Mouse (Mus musculus) forebrain, embryonic 13.5 days (tissue): ENCODE measurements at regions not wholly inside any gene's neighbourhood (a gene's known extent, or its start where the extent isn't known, plus 50 kb on each side); places are given as distances from the start of the nearest gene placed in this dataset.

ENCODE experiments used
- ATAC-seq: fragments of 200-750 bp; cut with Nextera tagmentation; 2 replicates; pipeline ENCODE4 v1.8.0; 2017
- H3K27ac ChIP-seq: fragments of 300-500 bp; sonication (generic); 2 replicates; pipeline ENCODE4 v1.5.1; 2015; ENCODE audit warnings: inconsistent platforms, mild to moderate bottlenecking, moderate library complexity
- H3K27me3 ChIP-seq: fragments of 300-500 bp; sonication (generic); 2 replicates; pipeline ENCODE4 v1.6.1; 2015; ENCODE audit warnings: mild to moderate bottlenecking, inconsistent platforms
- H3K36me3 ChIP-seq: fragments of 300-500 bp; sonication (generic); 2 replicates; pipeline ENCODE4 v1.6.1; 2015; ENCODE audit warnings: mild to moderate bottlenecking, inconsistent platforms; ENCODE audit not compliant: poor library complexity, severe bottlenecking
- H3K4me1 ChIP-seq: fragments of 300-500 bp; sonication (generic); 2 replicates; pipeline ENCODE4 v1.6.1; 2015; ENCODE audit warnings: inconsistent platforms
- H3K4me2 ChIP-seq: fragments of 300-500 bp; sonication (generic); 2 replicates; pipeline ENCODE4 v1.6.1; 2015; ENCODE audit warnings: inconsistent platforms, mild to moderate bottlenecking, moderate library complexity
- H3K4me3 ChIP-seq: fragments of 300-500 bp; sonication (generic); 2 replicates; pipeline ENCODE4 v1.5.1; 2015; ENCODE audit warnings: mild to moderate bottlenecking, inconsistent platforms
- H3K9ac ChIP-seq: fragments of 300-500 bp; sonication (generic); 2 replicates; pipeline ENCODE4 v1.6.1; 2015; ENCODE audit warnings: mild to moderate bottlenecking, inconsistent platforms
- H3K9me3 ChIP-seq: fragments of 300-500 bp; sonication (generic); replicated peaks from 2 replicates; pipeline ENCODE4 v1.6.1; 2016; ENCODE audit warnings: inconsistent platforms
- WGBS: fragments of 180-500 bp; shearing (Covaris S2); methylation state at CpG from one replicate; pipeline ENCODE4 v1.1.7; 2015; 5-methylcytosine and 5-hydroxymethylcytosine counted together

GRCm38 (mm10) chr1:23645093-23645492, 116.5 kb upstream of the B3gat2 start:
- 85% methylated on average over 2 of the region's 2 CpGs for WGBS
- no peak overlapping the region for H3K4me2 ChIP-seq
- no peaks in the 10 kb centered on the region for H3K27me3 ChIP-seq
- H3K36me3 ChIP-seq = no peaks in the 10 kb centered on the region
- H3K27ac ChIP-seq = no peak overlapping the region
- H3K4me3 ChIP-seq = no peak overlapping the region
- H3K9me3 ChIP-seq = no peaks in the 10 kb centered on the region
- H3K9ac ChIP-seq = no peak overlapping the region
- H3K4me1 ChIP-seq = peaks cover 5% of the 10 kb centered on the region
- ATAC-seq = no peak

GRCm38 (mm10) chr1:23648875-23649506, 112.6 kb upstream of the B3gat2 start:
- Histone ChIP-seq H3K4me2 (no peak overlapping the region), H3K27me3 (no peaks in the 10 kb centered on the region), H3K9ac (no peak overlapping the region), H3K36me3 (no peaks in the 10 kb centered on the region), H3K9me3 (no peaks in the 10 kb centered on the region), H3K4me1 (peaks cover 5% of the 10 kb centered on the region), H3K27ac (no peak overlapping the region), H3K4me3 (no peak overlapping the region)
- ATAC-seq = 0 out of 2 replicates have a peak, but pooled peaks have one; percentile 30
- WGBS = 59% methylated on average over 7 of the region's 7 CpGs

- H3K4me2 ChIP-seq = no peak overlapping the region
- no peak overlapping the region for H3K9ac ChIP-seq
- no peak overlapping the region for H3K27ac ChIP-seq
- no peak for ATAC-seq
- H3K36me3 ChIP-seq = no peaks in the 10 kb centered on the region
- no peak overlapping the region for H3K4me3 ChIP-seq
- peaks cover 5% of the 10 kb centered on the region for H3K4me1 ChIP-seq
- no peaks in the 10 kb centered on the region for H3K27me3 ChIP-seq
- no peaks in the 10 kb centered on the region for H3K9me3 ChIP-seq
- WGBS = 71% methylated on average over 4 of the region's 4 CpGs
These were observed 111.7 kb upstream of the B3gat2 start for GRCm38 (mm10) chr1:23649886-23650285.

- H3K9ac ChIP-seq = no peak overlapping the region
- ATAC-seq = no peak
- H3K4me3 ChIP-seq = no peak overlapping the region
- H3K4me2 ChIP-seq = no peak overlapping the region
- no peaks in the 10 kb centered on the region for H3K9me3 ChIP-seq
- H3K27me3 ChIP-seq = no peaks in the 10 kb centered on the region
- no peak overlapping the region for H3K27ac ChIP-seq
- peaks cover 12% of the 10 kb centered on the region for H3K4me1 ChIP-seq
- 91% methylated on average over 4 of the region's 4 CpGs for WGBS
- H3K36me3 ChIP-seq = no peaks in the 10 kb centered on the region
These were observed 107.9 kb upstream of the B3gat2 start for GRCm38 (mm10) chr1:23653628-23654027.

- 86% methylated on average over 1 of the region's 1 CpGs for WGBS
- H3K4me3 ChIP-seq = no peak overlapping the region
- no peak overlapping the region for H3K27ac ChIP-seq
- no peaks in the 10 kb centered on the region for H3K27me3 ChIP-seq
- peak; percentile 55 for ATAC-seq
- H3K4me2 ChIP-seq = no peak overlapping the region
- no peak overlapping the region for H3K9ac ChIP-seq
- H3K4me1 ChIP-seq = 0 out of 2 replicates have a peak, but pooled peaks cover 7% of the 10 kb centered on the region
- no peaks in the 10 kb centered on the region for H3K36me3 ChIP-seq
- H3K9me3 ChIP-seq = no peaks in the 10 kb centered on the region
These were observed 105.8 kb upstream of the B3gat2 start for GRCm38 (mm10) chr1:23655768-23656167.

- H3K27ac ChIP-seq = no peak overlapping the region
- peak overlapping the region; percentile 33 for H3K4me2 ChIP-seq
- no peaks in the 10 kb centered on the region for H3K27me3 ChIP-seq
- peak; percentile 70 for ATAC-seq
- no peaks in the 10 kb centered on the region for H3K9me3 ChIP-seq
- H3K4me3 ChIP-seq = no peak overlapping the region
- no peaks in the 10 kb centered on the region for H3K36me3 ChIP-seq
- peak overlapping the region; percentile 34; the same call in 1 of the 2 replicates for H3K9ac ChIP-seq
- 29% methylated on average over 12 of the region's 12 CpGs for WGBS
- 0 out of 2 replicates have a peak, but pooled peaks cover 7% of the 10 kb centered on the region for H3K4me1 ChIP-seq
These were observed 105.3 kb upstream of the B3gat2 start for GRCm38 (mm10) chr1:23656302-23656701.

GRCm38 (mm10) chr1:23656718-23657117, 104.8 kb upstream of the B3gat2 start:
- H3K9me3 ChIP-seq = no peaks in the 10 kb centered on the region

GRCm38 (mm10) chr1:23670514-23670913, 91.0 kb upstream of the B3gat2 start:
- Histone ChIP-seq H3K36me3 (no peaks in the 10 kb centered on the region), H3K27me3 (no peaks in the 10 kb centered on the region), H3K27ac (no peak overlapping the region), H3K4me2 (no peak overlapping the region), H3K9me3 (no peaks in the 10 kb centered on the region), H3K4me3 (no peak overlapping the region), H3K4me1 (no peaks in the 10 kb centered on the region), H3K9ac (no peak overlapping the region)
- ATAC-seq = peak; percentile 33; the same call in 1 of the 2 replicates
- WGBS = 70% methylated on average over 4 of the region's 4 CpGs

More at GRCm38 (mm10) chr1:23656718-23657117, 104.8 kb upstream of the B3gat2 start:
- Histone ChIP-seq H3K36me3 (no peaks in the 10 kb centered on the region), H3K27ac (no peak overlapping the region), H3K4me3 (no peak overlapping the region), H3K9ac (no peak overlapping the region; the same call in 1 of the 2 replicates), H3K4me2 (peak overlapping the region; percentile 33), H3K27me3 (no peaks in the 10 kb centered on the region), H3K4me1 (0 out of 2 replicates have a peak, but pooled peaks cover 7% of the 10 kb centered on the region)
- no peak for ATAC-seq
- 63% methylated on average over 8 of the region's 8 CpGs for WGBS

- no peaks in the 10 kb centered on the region for H3K4me1 ChIP-seq
- no peaks in the 10 kb centered on the region for H3K36me3 ChIP-seq
- H3K4me2 ChIP-seq = no peak overlapping the region
- no peaks in the 10 kb centered on the region for H3K27me3 ChIP-seq
- no peaks in the 10 kb centered on the region for H3K9me3 ChIP-seq
- H3K4me3 ChIP-seq = no peak overlapping the region
- no peak overlapping the region for H3K9ac ChIP-seq
- no peak overlapping the region for H3K27ac ChIP-seq
- WGBS = 92% methylated on average over 6 of the region's 6 CpGs
- peak; percentile 24; the same call in 1 of the 2 replicates for ATAC-seq
These were observed 87.2 kb upstream of the B3gat2 start for GRCm38 (mm10) chr1:23674357-23674756.

GRCm38 (mm10) chr1:23676301-23676700, 85.3 kb upstream of the B3gat2 start:
- no peak overlapping the region for H3K9ac ChIP-seq
- H3K9me3 ChIP-seq = no peaks in the 10 kb centered on the region
- H3K4me2 ChIP-seq = no peak overlapping the region
- ATAC-seq = no peak
- H3K4me1 ChIP-seq = no peaks in the 10 kb centered on the region
- H3K27ac ChIP-seq = no peak overlapping the region
- H3K27me3 ChIP-seq = no peaks in the 10 kb centered on the region
- 67% methylated on average over 2 of the region's 2 CpGs for WGBS
- H3K36me3 ChIP-seq = no peaks in the 10 kb centered on the region
- H3K4me3 ChIP-seq = no peak overlapping the region

- ATAC-seq = no peak
- Histone ChIP-seq H3K27me3 (no peaks in the 10 kb centered on the region), H3K9me3 (no peaks in the 10 kb centered on the region), H3K27ac (no peak overlapping the region), H3K9ac (no peak overlapping the region), H3K4me2 (no peak overlapping the region), H3K4me3 (no peak overlapping the region), H3K4me1 (no peaks in the 10 kb centered on the region), H3K36me3 (no peaks in the 10 kb centered on the region)
- 57% methylated on average over 7 of the region's 7 CpGs for WGBS
These were observed 72.2 kb upstream of the B3gat2 start for GRCm38 (mm10) chr1:23689398-23689797.

GRCm38 (mm10) chr1:23705489-23705888, 56.1 kb upstream of the B3gat2 start:
- 21% methylated on average over 6 of the region's 6 CpGs for WGBS
- Histone ChIP-seq H3K27ac (no peak overlapping the region), H3K9me3 (no peaks in the 10 kb centered on the region), H3K4me3 (no peak overlapping the region), H3K9ac (no peak overlapping the region), H3K4me1 (no peaks in the 10 kb centered on the region), H3K36me3 (no peaks in the 10 kb centered on the region), H3K27me3 (no peaks in the 10 kb centered on the region), H3K4me2 (no peak overlapping the region)
- ATAC-seq = peak; percentile 85

GRCm38 (mm10) chr1:23706450-23706849, 55.1 kb upstream of the B3gat2 start:
- 37% methylated on average over 4 of the region's 4 CpGs for WGBS
- H3K9me3 ChIP-seq = no peaks in the 10 kb centered on the region
- H3K4me1 ChIP-seq = no peaks in the 10 kb centered on the region
- no peak overlapping the region for H3K4me2 ChIP-seq
- no peak overlapping the region for H3K9ac ChIP-seq
- no peaks in the 10 kb centered on the region for H3K27me3 ChIP-seq
- H3K36me3 ChIP-seq = no peaks in the 10 kb centered on the region
- no peak overlapping the region for H3K27ac ChIP-seq
- no peak overlapping the region for H3K4me3 ChIP-seq
- ATAC-seq = 0 out of 2 replicates have a peak, but pooled peaks have one; percentile 44
